Mouse (Mus musculus) spleen, postnatal 10 days (tissue): ENCODE results near the gene 6030408B16Rik.

Experiments
- DNase-seq, 2 experiments: peaks; one replicate each; pipeline ENCODE4 v3.0.0; 2021 to 2022; ENCODE audit warnings: low spot score in 2 of 2

6030408B16Rik gene

GRCm38 (mm10) chr15:101267053-101268032, 25.7 kb upstream of the 6030408B16Rik start:
- DNase-seq = no peak

- DNase-seq = no peak
Measured at GRCm38 (mm10) chr15:101270101-101270820, 22.8 kb upstream of the 6030408B16Rik start.

- DNase-seq = no peak
Measured at GRCm38 (mm10) chr15:101271107-101271506, 21.9 kb upstream of the 6030408B16Rik start.

- no peak for DNase-seq
Measured at GRCm38 (mm10) chr15:101271513-101271912, 21.5 kb upstream of the 6030408B16Rik start.

GRCm38 (mm10) chr15:101274380-101274779, 18.6 kb upstream of the 6030408B16Rik start:
- DNase-seq = no peak

GRCm38 (mm10) chr15:101277351-101277899, 15.6 kb upstream of the 6030408B16Rik start:
- no peak for DNase-seq

GRCm38 (mm10) chr15:101278589-101278988, 14.4 kb upstream of the 6030408B16Rik start:
- no peak for DNase-seq

GRCm38 (mm10) chr15:101279430-101279999, 13.5 kb upstream of the 6030408B16Rik start:
- no peak for DNase-seq

- no peak for DNase-seq
Measured at GRCm38 (mm10) chr15:101282471-101282870, 10.5 kb upstream of the 6030408B16Rik start.

- peak in 1 of 2 experiments; percentile 60 for DNase-seq
Measured at GRCm38 (mm10) chr15:101283183-101283910, 9.7 kb upstream of the 6030408B16Rik start.

- DNase-seq = peak; percentile 90 to 93
Measured at GRCm38 (mm10) chr15:101283911-101284750, 8.9 kb upstream of the 6030408B16Rik start, which contains the start of gene Atg101. TSS of gene Atg101 (plus strand) at chr15:101284272.

GRCm38 (mm10) chr15:101286129-101286770, 6.8 kb upstream of the 6030408B16Rik start:
- DNase-seq = peak in 1 of 2 experiments; percentile 48

GRCm38 (mm10) chr15:101287361-101287760, 5.7 kb upstream of the 6030408B16Rik start:
- DNase-seq = no peak

- DNase-seq = no peak
Measured at GRCm38 (mm10) chr15:101290354-101290753, 2.7 kb upstream of the 6030408B16Rik start.

GRCm38 (mm10) chr15:101292012-101292411, 1.0 kb upstream of the 6030408B16Rik start:
- no peak for DNase-seq

- no peak for DNase-seq
Measured at GRCm38 (mm10) chr15:101294028-101294894, 1.2 kb downstream of the 6030408B16Rik start.

GRCm38 (mm10) chr15:101295106-101295505, 2.1 kb downstream of the 6030408B16Rik start:
- no peak for DNase-seq

GRCm38 (mm10) chr15:101295616-101296015, 2.6 kb downstream of the 6030408B16Rik start:
- DNase-seq = no peak

- no peak for DNase-seq
Measured at GRCm38 (mm10) chr15:101296091-101296490, 3.1 kb downstream of the 6030408B16Rik start.
